Mouse (Mus musculus) stomach, embryonic 14.5 days (tissue): ENCODE measurements around the gene Zfp553. TPM values are rescaled to one million over a fixed set of nuclear protein-coding genes. Genes with fewer than 3 reads are reported as not detected.
A peak's percentile ranks its signal among the peaks of the same experiment; 100 is the strongest.
"Not testable (repeated sequence)": the region's sequence is repeated elsewhere in the genome, so short reads cannot be mapped to it uniquely, and the experiment has no call there.

ENCODE experiments used
- ATAC-seq: fragments of 200-750 bp; cut with Nextera tagmentation; 2 replicates; pipeline ENCODE4 v1.8.0; 2017; ENCODE audit warnings: low read depth, moderate TSS enrichment; ENCODE audit not compliant: insufficient number of reproducible peaks, insufficient read depth, low FRiP score
- H3K27ac ChIP-seq: fragments of 300-500 bp; sonication (generic); 2 replicates; pipeline ENCODE4 v1.5.1; 2014; ENCODE audit warnings: mild to moderate bottlenecking, low read length, moderate library complexity, mixed read lengths
- H3K27me3 ChIP-seq: fragments of 300-500 bp; sonication (generic); 2 replicates; pipeline ENCODE4 v1.6.1; 2014; ENCODE audit warnings: low read length, control low read depth, mixed read lengths; ENCODE audit not compliant: control insufficient read depth, insufficient read depth
- H3K36me3 ChIP-seq: fragments of 300-500 bp; sonication (generic); 2 replicates; pipeline ENCODE4 v1.6.1; 2014; ENCODE audit warnings: mild to moderate bottlenecking, control low read depth, low read length, moderate library complexity, mixed read lengths; ENCODE audit not compliant: control insufficient read depth, insufficient read depth
- H3K4me1 ChIP-seq: fragments of 300-500 bp; sonication (generic); 2 replicates; pipeline ENCODE4 v1.6.1; 2014; ENCODE audit warnings: low read length, control low read depth, mixed read lengths; ENCODE audit not compliant: control insufficient read depth, insufficient read depth
- H3K4me2 ChIP-seq: fragments of 300-500 bp; sonication (generic); replicated peaks from 2 replicates; pipeline ENCODE4 v1.6.1; 2014; ENCODE audit warnings: low read depth, low read length, control low read depth
- H3K4me3 ChIP-seq: fragments of 300-500 bp; sonication (generic); 2 replicates; pipeline ENCODE4 v1.5.1; 2014; ENCODE audit warnings: low read depth, low read length, control low read depth
- H3K9ac ChIP-seq: fragments of 300-500 bp; sonication (generic); replicated peaks from 2 replicates; pipeline ENCODE4 v1.6.1; 2014; ENCODE audit warnings: low read depth, mild to moderate bottlenecking, control low read depth, low read length, moderate library complexity, mixed read lengths
- H3K9me3 ChIP-seq: fragments of 300-500 bp; sonication (generic); 2 replicates; pipeline ENCODE4 v1.6.1; 2016; ENCODE audit warnings: low read depth, low read length, control low read depth; ENCODE audit not compliant: control insufficient read depth
- WGBS: fragments of 180-500 bp; shearing (Covaris S2); extraction: QIAGEN DNeasy Blood & Tissue Kit; methylation state at CpG from one replicate; pipeline ENCODE4 v1.1.7; 2014; 5-methylcytosine and 5-hydroxymethylcytosine counted together
- polyA plus RNA-seq: library from polyadenylated mRNA; unstranded; fragments of >200 nt; fragmentation: Nextera tagmentation; extraction: Ambion mirVana; gene quantifications from 2 replicates; pipeline ENCODE4 v1.2.1, GENCODE M21; 2014

The Zfp553 gene
- polyA plus RNA-seq, 1 experiment from 2014 or later = 24.4 TPM

GRCm38 (mm10) chr7:127233765-127234164, 904 bp downstream of the Zfp553 start:
- Histone ChIP-seq H3K36me3 (peaks cover 60% of the 10 kb centered on the region), H3K4me3 (peak overlapping the region; percentile 74)
- no peak for ATAC-seq

GRCm38 (mm10) chr7:127234777-127235176, 1.9 kb downstream of the Zfp553 start:
- peaks cover 55% of the 10 kb centered on the region for H3K36me3 ChIP-seq

More at GRCm38 (mm10) chr7:127233765-127234164, 904 bp downstream of the Zfp553 start:
- Histone ChIP-seq H3K9me3 (no peaks in the 10 kb centered on the region), H3K27ac (peak overlapping the region; percentile 98), H3K4me1 (peaks cover 22% of the 10 kb centered on the region; the same call in 1 of the 2 replicates), H3K9ac (peak overlapping the region; percentile 74), H3K27me3 (no peaks in the 10 kb centered on the region), H3K4me2 (peak overlapping the region; percentile 45)
- 2% methylated on average over 9 of the region's 9 CpGs for WGBS

GRCm38 (mm10) chr7:127243361-127243867, 10.6 kb downstream of the Zfp553 start:
- H3K27me3 ChIP-seq = no peaks in the 10 kb centered on the region
- no peak for ATAC-seq
- H3K4me3 ChIP-seq = peak overlapping the region; percentile 85
- peak overlapping the region; percentile 86 for H3K9ac ChIP-seq
- H3K36me3 ChIP-seq = peaks cover 20% of the 10 kb centered on the region
- H3K27ac ChIP-seq = peak overlapping the region; percentile 94
- 37% methylated on average over 2 of the region's 2 CpGs for WGBS
- no peaks in the 10 kb centered on the region for H3K9me3 ChIP-seq
- H3K4me2 ChIP-seq = peak overlapping the region; percentile 77
- peaks cover 20% of the 10 kb centered on the region for H3K4me1 ChIP-seq

More at GRCm38 (mm10) chr7:127234777-127235176, 1.9 kb downstream of the Zfp553 start:
- H3K9me3 ChIP-seq = no peaks in the 10 kb centered on the region
- H3K4me3 ChIP-seq = no peak overlapping the region
- no peak overlapping the region for H3K27ac ChIP-seq
- H3K4me1 ChIP-seq = peaks cover 22% of the 10 kb centered on the region; the same call in 1 of the 2 replicates
- no peak overlapping the region for H3K4me2 ChIP-seq
- no peaks in the 10 kb centered on the region for H3K27me3 ChIP-seq
- ATAC-seq = no peak
- no peak overlapping the region for H3K9ac ChIP-seq
- 97% methylated on average over 2 of the region's 2 CpGs for WGBS

- peak within 1 kb of the TSS; percentile 85 for H3K4me3 ChIP-seq
- under 1% methylated on average over 56 of the region's 56 CpGs for WGBS
- H3K9ac ChIP-seq = peak within 1 kb of the TSS; percentile 86
- H3K27me3 ChIP-seq = no peaks in the 10 kb centered on the region
- peak within 1 kb of the TSS; percentile 94 for H3K27ac ChIP-seq
- H3K9me3 ChIP-seq = no peaks in the 10 kb centered on the region
- peaks cover 20% of the 10 kb centered on the region for H3K4me1 ChIP-seq
- ATAC-seq = peak; percentile 98
- H3K4me2 ChIP-seq = peak within 1 kb of the TSS; percentile 77
- peaks cover 17% of the 10 kb centered on the region for H3K36me3 ChIP-seq
Measured at GRCm38 (mm10) chr7:127243870-127244657, 11.2 kb downstream of the Zfp553 start, which contains the start of gene Zfp771. Gene Zfp771 (plus strand): TSS chr7:127244274.

- Histone ChIP-seq H3K27me3 (no peaks in the 10 kb centered on the region), H3K9me3 (no peaks in the 10 kb centered on the region), H3K4me3 (peak overlapping the region; percentile 85), H3K36me3 (peaks cover 24% of the 10 kb centered on the region), H3K27ac (peak overlapping the region; percentile 94), H3K9ac (peak overlapping the region; percentile 86), H3K4me1 (peaks cover 20% of the 10 kb centered on the region), H3K4me2 (peak overlapping the region; percentile 77)
- peak; percentile 70 for ATAC-seq
- 10% methylated on average over 30 of the region's 33 CpGs for WGBS
Measured at GRCm38 (mm10) chr7:127244658-127245510, 12.0 kb downstream of the Zfp553 start.

GRCm38 (mm10) chr7:127250511-127250910, 17.6 kb downstream of the Zfp553 start:
- H3K27ac ChIP-seq, H3K9ac ChIP-seq, H3K27me3 ChIP-seq, H3K4me3 ChIP-seq, ATAC-seq, H3K9me3 ChIP-seq, H3K4me2 ChIP-seq: not testable (repeated sequence)
- WGBS = 92% methylated on average over 8 of the region's 8 CpGs
- Histone ChIP-seq H3K4me1 (peaks cover 15% of the 10 kb centered on the region), H3K36me3 (peaks cover 39% of the 10 kb centered on the region)

- H3K4me1 ChIP-seq = 0 out of 2 replicates have a peak, but pooled peaks cover 6% of the 10 kb centered on the region
- no peaks in the 10 kb centered on the region for H3K27me3 ChIP-seq
- no peak overlapping the region for H3K27ac ChIP-seq
- ATAC-seq = no peak
- no peak overlapping the region for H3K4me3 ChIP-seq
- H3K9me3 ChIP-seq = no peaks in the 10 kb centered on the region
- WGBS = 83% methylated on average over 2 of the region's 2 CpGs
- H3K36me3 ChIP-seq = peaks cover 31% of the 10 kb centered on the region
- no peak overlapping the region for H3K9ac ChIP-seq
- H3K4me2 ChIP-seq = no peak overlapping the region
Measured at GRCm38 (mm10) chr7:127252414-127252813, 19.6 kb downstream of the Zfp553 start.

GRCm38 (mm10) chr7:127253341-127253740, 20.5 kb downstream of the Zfp553 start:
- H3K4me1 ChIP-seq = 0 out of 2 replicates have a peak, but pooled peaks cover 6% of the 10 kb centered on the region
- H3K9ac ChIP-seq = peak overlapping the region; percentile 48
- no peaks in the 10 kb centered on the region for H3K27me3 ChIP-seq
- H3K9me3 ChIP-seq = no peaks in the 10 kb centered on the region
- WGBS = 75% methylated on average over 6 of the region's 6 CpGs
- peak overlapping the region; percentile 85 for H3K27ac ChIP-seq
- H3K4me3 ChIP-seq = peak overlapping the region; percentile 54
- no peak for ATAC-seq
- H3K36me3 ChIP-seq = peaks cover 32% of the 10 kb centered on the region
- H3K4me2 ChIP-seq = peak overlapping the region; percentile 89
